Mouse (Mus musculus) thymus, adult 2 months (tissue): ENCODE measurements around the gene Hdac9.

Experiments used
- CTCF ChIP-seq: fragments of 200-500 bp; IDR thresholded peaks from 2 replicates; pipeline ENCODE4 v1.5.1; 2012; ENCODE audit warnings: mild to moderate bottlenecking, control low read depth, low read length, moderate library complexity, borderline replicate concordance; ENCODE audit not compliant: control insufficient read depth, poor library complexity, insufficient read depth; ENCODE audit errors: extremely low read depth
- POLR2A ChIP-seq: fragments of 200-500 bp; IDR thresholded peaks from 2 replicates; pipeline ENCODE4 v1.6.1; 2012; ENCODE audit warnings: mild to moderate bottlenecking, low read length, control low read depth, moderate library complexity; ENCODE audit not compliant: control insufficient read depth, poor library complexity, insufficient read depth; ENCODE audit errors: extremely low read depth

DNA sequence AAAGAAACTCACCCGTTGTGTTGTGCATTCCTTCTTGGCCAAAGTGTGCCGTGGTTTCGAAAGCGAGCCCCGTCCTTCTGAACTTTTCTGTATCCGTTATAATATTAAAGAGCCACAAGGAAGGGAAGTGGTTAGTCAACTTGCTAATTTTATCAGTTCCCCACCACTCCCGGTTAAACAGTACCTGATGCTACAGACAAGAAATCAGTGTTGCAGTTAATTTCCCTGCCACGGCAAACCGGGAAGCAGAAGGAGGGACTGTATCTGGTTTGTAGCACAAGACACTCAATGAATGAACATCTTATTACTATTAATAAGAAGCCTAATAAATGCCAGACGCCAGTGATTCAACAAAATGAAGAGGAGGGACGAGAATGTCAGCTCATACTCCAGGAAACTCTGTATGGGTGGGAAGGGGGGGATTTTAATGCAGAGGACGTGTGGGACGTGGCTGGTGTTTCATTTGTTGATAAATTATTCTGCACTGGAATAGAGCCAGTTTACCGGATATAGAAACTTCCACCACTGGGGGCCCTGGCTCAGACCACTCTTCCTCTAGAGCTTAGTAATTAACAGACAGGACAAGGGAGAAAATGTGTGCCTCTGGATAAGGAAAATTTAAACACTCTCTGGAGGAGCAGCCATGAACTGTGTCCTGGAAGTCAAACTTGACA lies 202.5 kb downstream of the Hdac9 start:
- TF ChIP-seq CTCF = no peak
- no peak for TF ChIP-seq POLR2A
